8 mouse cellular contexts compared by ENCODE assay signal in the genomic region with DNA sequence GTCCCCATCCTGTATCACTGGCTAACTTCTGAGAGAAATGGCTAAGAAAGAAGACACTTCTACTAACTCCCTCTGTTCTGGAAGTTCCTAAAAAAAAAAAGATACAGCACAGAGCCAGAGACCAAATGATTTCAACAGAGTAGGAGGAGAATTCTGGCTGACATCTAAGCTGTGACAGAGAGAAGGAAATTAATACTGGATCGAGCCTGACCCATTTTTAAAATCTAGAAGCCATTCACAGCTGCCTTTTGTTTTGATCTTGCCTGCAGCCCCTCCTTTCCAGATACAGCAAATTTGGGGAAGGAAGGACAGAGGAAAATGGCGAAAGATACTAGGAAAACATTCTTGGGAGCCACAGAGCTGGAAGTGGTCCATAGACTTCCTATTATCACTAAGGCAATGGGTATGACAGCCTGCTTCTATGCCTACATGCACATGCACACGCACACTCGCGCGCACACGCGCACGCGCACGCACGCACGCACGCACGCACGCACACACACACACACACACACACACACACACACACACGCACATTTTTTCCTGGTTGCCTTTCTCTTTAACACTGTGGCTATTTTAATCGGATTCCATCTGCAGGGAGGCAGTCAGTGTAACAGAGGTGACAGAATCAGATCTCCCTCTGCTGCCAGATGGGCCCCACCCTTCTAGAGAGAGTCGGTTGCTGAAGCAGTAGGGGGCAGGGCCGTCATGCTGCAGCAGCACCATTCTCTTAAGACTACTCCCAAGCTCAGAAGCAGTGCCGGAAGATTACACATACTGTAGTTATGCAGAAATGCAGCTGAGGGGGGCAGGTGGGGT. TPM values are rescaled to one million over a fixed set of nuclear protein-coding genes. Genes with fewer than 3 reads are reported as not detected.
DNase-seq lines count a peak whose midpoint lies in the region; ATAC-seq and TF ChIP-seq lines count a peak whose summit lies in the region.

No protein-coding gene starts in this region.

- WGBS in hindbrain, embryonic 13.5 days: 51% methylated on average over 21 of the region's 21 CpGs
- WGBS in midbrain, embryonic 10.5 days: 67% methylated on average over 21 of the region's 21 CpGs
- 48% methylated on average over 21 of the region's 21 CpGs for WGBS in stomach, postnatal 0 days

- no peaks in the 10 kb centered on the region for H3K9me3 ChIP-seq in hindbrain, embryonic 13.5 days
- no peaks in the 10 kb centered on the region for H3K9me3 ChIP-seq in midbrain, embryonic 10.5 days (replicated peaks)
- no peaks in the 10 kb centered on the region for H3K9me3 ChIP-seq in stomach, postnatal 0 days (ENCODE audit: control insufficient read depth, low read length)

- H3K4me1 ChIP-seq in hindbrain, embryonic 13.5 days (replicated peaks): peaks cover 80% of the 10 kb centered on the region
- peaks cover 87% of the 10 kb centered on the region for H3K4me1 ChIP-seq in midbrain, embryonic 10.5 days
- H3K4me1 ChIP-seq in stomach, postnatal 0 days (replicated peaks; ENCODE audit: control insufficient read depth, insufficient read depth): peaks cover 30% of the 10 kb centered on the region

- peak; percentile 55 for TF ChIP-seq CTCF in stomach, postnatal 0 days (IDR thresholded peaks at IDR 0.05; ENCODE audit: low read depth)

- no peak for ATAC-seq in cerebellum, adult (ENCODE audit: insufficient number of reproducible peaks, low FRiP score, low TSS enrichment)
- peak; percentile 43 for ATAC-seq in hindbrain, embryonic 13.5 days (ENCODE audit: low FRiP score)
- peak; percentile 54 for ATAC-seq in stomach, postnatal 0 days (ENCODE audit: low FRiP score, low TSS enrichment)

- peak overlapping the region; percentile 94 for H3K4me2 ChIP-seq in hindbrain, embryonic 13.5 days
- H3K4me2 ChIP-seq in stomach, postnatal 0 days (replicated peaks; ENCODE audit: low read depth): peak overlapping the region; percentile 80

- peak overlapping the region; percentile 89 for H3K4me3 ChIP-seq in hindbrain, embryonic 13.5 days
- H3K4me3 ChIP-seq in midbrain, embryonic 10.5 days: peak overlapping the region; percentile 78
- H3K4me3 ChIP-seq in stomach, postnatal 0 days (ENCODE audit: low read depth, low read length): peak overlapping the region; percentile 90

- H3K36me3 ChIP-seq in hindbrain, embryonic 13.5 days: no peaks in the 10 kb centered on the region
- H3K36me3 ChIP-seq in midbrain, embryonic 10.5 days: peaks cover 9% of the 10 kb centered on the region
- H3K36me3 ChIP-seq in stomach, postnatal 0 days (ENCODE audit: control insufficient read depth, insufficient read depth, low read length): no peaks in the 10 kb centered on the region

- TF ChIP-seq EP300 in stomach, postnatal 0 days (optimal IDR thresholded peaks at IDR 0.05): no peak

- intact Hi-C loops in left cerebral cortex, postnatal 4 days (cut with DNase I): no loop called here

- peak overlapping the region; percentile 93 for H3K27ac ChIP-seq in hindbrain, embryonic 13.5 days
- peak overlapping the region; percentile 76 for H3K27ac ChIP-seq in midbrain, embryonic 10.5 days (replicated peaks)
- peak overlapping the region; percentile 89 for H3K27ac ChIP-seq in stomach, postnatal 0 days (replicated peaks)

- H3K27me3 ChIP-seq in hindbrain, embryonic 13.5 days: 0 out of 2 replicates have a peak, but pooled peaks cover under 1% of the 10 kb centered on the region
- H3K27me3 ChIP-seq in midbrain, embryonic 10.5 days (ENCODE audit: low read depth, poor library complexity, severe bottlenecking): peaks cover 7% of the 10 kb centered on the region; the same call in 1 of the 2 replicates
- H3K27me3 ChIP-seq in stomach, postnatal 0 days (ENCODE audit: control insufficient read depth, insufficient read depth, low read length): no peaks in the 10 kb centered on the region

- peak overlapping the region; percentile 91 for H3K9ac ChIP-seq in hindbrain, embryonic 13.5 days
- peak overlapping the region; percentile 48 for H3K9ac ChIP-seq in stomach, postnatal 0 days (ENCODE audit: low read length)

- peak; percentile 70 to 73 for DNase-seq in cerebellum, adult 18-20 months
- DNase-seq in c-Kit-positive CD71-positive TER-119-positive erythroid progenitor cells, embryonic 14.5 days (ENCODE audit: low spot score): peak; percentile 65
- peak; percentile 50 to 65 for DNase-seq in frontal cortex, postnatal 14 days (ENCODE audit: low spot score in 2 of 2)
- peak; percentile 58 for DNase-seq in left cerebral cortex, postnatal 4 days
- peak; percentile 35 for DNase-seq in midbrain, embryonic 10.5 days (ENCODE audit: low spot score)
- DNase-seq in stomach, postnatal 0 days (ENCODE audit: low spot score): peak; percentile 80

RNA-seq across cellular contexts. Expression of a gene that starts 2.9 kb away (rescaled TPM):
- polyA plus RNA-seq in hindbrain, embryonic 13.5 days (2015; fragmentation: Nextera tagmentation; extraction: Ambion mirVana): 36.8 and 38.5 TPM in 2 replicates
- 10 to 100 TPM; 74.6 to 75.8 TPM for total RNA-seq in left cerebral cortex, postnatal 4 days (2021)
- 32.8 and 36.2 TPM in 2 replicates for polyA plus RNA-seq in midbrain, embryonic 10.5 days (2016; fragmentation: Nextera tagmentation; extraction: Ambion mirVana)
- 14.8 and 17.3 TPM in 2 replicates for polyA plus RNA-seq in stomach, postnatal 0 days (2015; fragmentation: Nextera tagmentation; extraction: Ambion mirVana)

RNA-seq across cellular contexts. Expression of a gene that starts 29.4 kb away (rescaled TPM):
- polyA plus RNA-seq in hindbrain, embryonic 13.5 days (2015; fragmentation: Nextera tagmentation; extraction: Ambion mirVana): 10.5 and 12.0 TPM in 2 replicates
- total RNA-seq in left cerebral cortex, postnatal 4 days (2021): 10 to 100 TPM; 18.0 to 18.1 TPM
- 12.8 and 15.1 TPM in 2 replicates for polyA plus RNA-seq in midbrain, embryonic 10.5 days (2016; fragmentation: Nextera tagmentation; extraction: Ambion mirVana)
- polyA plus RNA-seq in stomach, postnatal 0 days (2015; fragmentation: Nextera tagmentation; extraction: Ambion mirVana): 35.8 and 41.7 TPM in 2 replicates

RNA-seq across cellular contexts. Expression of a gene that starts 29.9 kb away (rescaled TPM):
- polyA plus RNA-seq in hindbrain, embryonic 13.5 days (2015; fragmentation: Nextera tagmentation; extraction: Ambion mirVana): 111 and 112 TPM in 2 replicates
- total RNA-seq in left cerebral cortex, postnatal 4 days (2021): 100 to 1,000 TPM; 306 to 339 TPM
- 58.3 and 70.5 TPM in 2 replicates for polyA plus RNA-seq in midbrain, embryonic 10.5 days (2016; fragmentation: Nextera tagmentation; extraction: Ambion mirVana)
- polyA plus RNA-seq in stomach, postnatal 0 days (2015; fragmentation: Nextera tagmentation; extraction: Ambion mirVana): 10.3 and 12.5 TPM in 2 replicates

RNA-seq across cellular contexts. Expression of a gene that starts 48.6 kb away (rescaled TPM):
- polyA plus RNA-seq in hindbrain, embryonic 13.5 days (2015; fragmentation: Nextera tagmentation; extraction: Ambion mirVana): 6.3 and 6.9 TPM in 2 replicates
- 1 to 10 TPM; 2.8 to 3.2 TPM for total RNA-seq in left cerebral cortex, postnatal 4 days (2021)
- polyA plus RNA-seq in midbrain, embryonic 10.5 days (2016; fragmentation: Nextera tagmentation; extraction: Ambion mirVana): 4.1 and 5.2 TPM in 2 replicates
- 1.7 and 2.3 TPM in 2 replicates for polyA plus RNA-seq in stomach, postnatal 0 days (2015; fragmentation: Nextera tagmentation; extraction: Ambion mirVana)

RNA-seq across cellular contexts. Expression of a gene that starts 56.3 kb away (rescaled TPM):
- 1.6 and 2.4 TPM in 2 replicates for polyA plus RNA-seq in hindbrain, embryonic 13.5 days (2015; fragmentation: Nextera tagmentation; extraction: Ambion mirVana)
- total RNA-seq in left cerebral cortex, postnatal 4 days (2021): under 1 TPM; 0.60 to 0.72 TPM
- polyA plus RNA-seq in midbrain, embryonic 10.5 days (2016; fragmentation: Nextera tagmentation; extraction: Ambion mirVana): 16.2 and 25.6 TPM in 2 replicates
- 8.7 and 9.4 TPM in 2 replicates for polyA plus RNA-seq in stomach, postnatal 0 days (2015; fragmentation: Nextera tagmentation; extraction: Ambion mirVana)
